Mouse (Mus musculus) B cell, adult 2 months (primary cell): ENCODE measurements around the gene Crisp4.

Experiments used
- DNase-seq, 2 experiments: peaks; one replicate each; pipeline ENCODE4 v3.0.0; 2022

The Crisp4 gene

DNA sequence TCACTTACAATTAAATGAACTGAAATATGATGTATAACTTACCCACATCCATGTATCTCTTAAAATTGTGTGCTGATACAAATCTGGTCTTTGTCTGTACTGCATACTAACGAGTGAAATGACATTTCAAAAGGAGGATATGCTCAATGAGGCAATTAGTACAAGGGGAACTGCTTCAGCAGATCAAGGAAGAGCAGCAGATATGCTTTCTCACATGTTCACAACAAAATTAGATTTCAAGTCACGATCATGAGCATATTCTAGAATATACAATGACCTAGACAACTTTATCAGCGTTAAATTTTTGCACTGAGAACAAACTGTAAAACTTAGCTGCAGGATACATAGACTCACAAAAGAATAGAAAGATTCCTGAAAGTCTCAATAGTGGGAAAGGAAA is at the start of gene Crisp4:
TSS of gene Crisp4 (minus strand) at position 101 of the 400 bp plus-strand sequence.
- no peak for DNase-seq

DNA sequence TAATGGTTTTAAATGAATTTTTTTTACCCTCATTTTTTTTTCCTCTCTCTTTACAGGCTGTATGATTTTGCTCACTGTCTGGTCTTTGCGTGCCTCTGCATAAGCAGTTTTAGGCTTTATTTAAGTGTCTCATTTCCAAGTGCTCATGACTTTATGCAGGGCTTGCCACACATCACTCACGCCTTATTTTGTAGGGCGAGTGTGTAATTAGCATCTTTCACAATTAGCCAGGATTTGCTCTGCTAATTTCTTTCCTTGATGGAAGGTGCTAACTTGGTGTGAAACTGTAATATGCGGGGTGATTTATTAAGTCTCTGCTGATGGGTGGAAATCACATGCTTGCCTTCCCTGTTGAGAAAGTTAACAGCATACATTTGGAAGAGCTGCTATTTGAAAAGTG is 46.0 kb upstream of the Crisp4 start:
- no peak for DNase-seq

DNA sequence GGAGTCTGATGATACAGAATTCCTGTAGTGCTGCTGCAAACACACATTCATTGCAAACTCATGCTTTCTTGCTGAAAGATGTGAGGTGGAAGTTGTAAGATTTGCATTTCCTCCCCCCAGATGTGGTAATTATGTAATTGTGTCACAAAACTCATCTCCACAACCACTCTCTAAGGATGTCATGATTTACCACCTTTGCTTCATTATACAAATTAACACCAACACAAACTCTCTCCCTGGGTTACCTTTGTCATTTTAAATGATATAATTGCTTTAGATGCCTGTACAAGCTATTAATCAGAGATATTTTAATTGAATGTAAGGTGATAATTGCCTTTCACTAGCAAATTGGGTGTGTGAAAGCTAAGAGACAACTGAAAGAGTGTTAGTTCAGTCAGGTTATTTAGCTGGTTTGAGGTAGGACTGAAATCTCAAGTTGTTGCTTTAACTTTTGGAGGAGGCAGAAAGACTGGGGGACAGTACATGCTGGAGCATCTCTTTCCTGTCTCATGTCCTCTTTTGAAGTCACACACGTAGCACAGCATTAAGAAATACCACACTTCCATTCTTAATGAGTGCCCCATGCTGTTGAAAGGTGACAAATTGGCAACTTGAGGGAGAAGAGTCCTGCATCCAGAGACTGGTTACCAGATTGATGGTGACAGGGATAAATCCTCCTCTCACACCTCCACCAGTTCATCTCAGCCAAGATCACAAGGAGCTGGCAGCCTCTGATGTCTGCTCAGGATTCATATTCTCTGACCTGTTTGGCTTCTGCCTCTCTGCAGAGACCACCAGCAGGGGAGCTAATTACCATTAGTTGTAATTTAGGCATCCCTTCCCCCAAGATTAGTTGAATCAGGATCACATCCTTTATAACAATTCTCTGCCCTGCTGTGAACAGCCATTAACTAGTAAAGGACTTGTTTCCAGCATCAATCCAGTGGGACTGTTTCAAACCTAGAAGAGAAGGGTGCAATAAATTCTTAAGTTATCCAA is 45.3 kb upstream of the Crisp4 start:
- no peak for DNase-seq

DNA sequence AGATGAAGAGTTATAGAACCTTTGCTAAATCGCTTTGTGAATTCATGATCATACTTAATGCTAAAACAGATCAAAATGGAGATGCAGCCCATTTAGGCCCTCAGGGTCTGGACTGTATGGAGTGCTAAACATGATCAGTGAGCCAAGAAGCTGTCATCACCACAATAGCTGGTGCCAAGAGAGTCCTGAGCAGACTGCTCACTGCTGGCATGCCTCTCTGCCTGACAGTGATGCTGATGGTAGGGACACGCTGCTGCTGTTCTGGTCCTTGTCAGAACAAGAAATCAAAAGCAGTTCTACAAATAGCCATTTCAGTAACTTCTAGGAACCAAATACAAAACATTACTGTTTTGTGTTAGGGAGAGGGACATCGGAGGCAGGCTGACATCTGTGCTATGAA is 35.5 kb upstream of the Crisp4 start:
- no peak for DNase-seq

DNA sequence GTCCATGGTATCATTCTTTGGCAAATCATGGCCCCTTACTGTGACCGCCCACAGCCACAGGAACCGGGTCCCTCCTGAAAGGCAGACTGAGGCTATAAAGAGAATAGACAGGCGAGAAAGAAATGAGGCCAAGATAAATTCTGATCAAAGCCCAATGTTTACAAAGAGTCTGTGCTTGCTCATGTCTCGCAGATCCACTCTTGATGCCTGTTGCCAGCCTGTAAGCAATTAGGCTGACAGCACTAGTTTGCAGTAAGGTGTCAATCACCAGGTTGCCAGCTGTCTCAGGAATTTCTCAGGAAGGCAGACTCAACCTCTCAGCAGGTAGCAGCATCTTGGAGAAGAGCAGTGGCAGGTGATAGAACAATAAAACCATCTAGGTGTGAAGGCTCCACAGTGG is 24.9 kb upstream of the Crisp4 start:
- DNase-seq: no peak

DNA sequence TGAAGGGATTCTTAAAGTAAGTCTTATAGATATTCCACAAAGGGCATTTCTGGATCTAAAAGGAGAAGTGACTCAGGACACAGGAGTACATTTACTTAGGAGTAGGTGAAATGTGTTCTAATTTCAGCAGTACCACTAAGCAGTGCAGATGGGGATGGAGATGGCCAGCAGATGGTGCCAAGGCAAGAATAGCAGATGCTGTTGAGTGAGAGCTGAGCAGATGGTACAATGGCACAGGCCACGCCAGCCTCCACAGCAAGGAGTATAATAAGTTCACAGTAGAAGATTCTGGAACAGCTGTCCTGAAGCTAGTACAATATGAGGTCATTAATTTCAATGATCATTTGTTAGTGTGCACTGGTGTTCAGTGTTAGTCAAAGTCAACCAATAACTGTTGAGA is 22.6 kb upstream of the Crisp4 start:
- DNase-seq: no peak

DNA sequence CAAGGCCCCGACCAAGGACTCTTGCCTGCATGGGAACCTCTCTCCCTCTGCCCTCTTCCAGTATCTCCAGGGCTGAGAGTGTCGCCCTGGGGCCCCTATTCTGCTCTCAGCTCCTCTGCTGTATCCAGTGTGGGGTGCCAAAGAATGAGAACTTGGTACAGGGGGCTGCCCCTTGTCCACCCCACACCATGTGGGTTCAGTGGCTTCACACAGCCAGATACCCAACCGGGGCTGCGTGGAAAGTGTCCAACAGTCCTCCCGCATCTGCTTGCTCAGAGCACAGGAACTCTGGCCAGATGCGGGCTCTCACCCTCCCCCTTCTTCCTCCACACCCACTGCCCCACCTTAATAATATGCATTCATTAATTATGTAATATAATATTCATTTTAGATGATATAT is 13.4 kb upstream of the Crisp4 start:
- DNase-seq: no peak

DNA sequence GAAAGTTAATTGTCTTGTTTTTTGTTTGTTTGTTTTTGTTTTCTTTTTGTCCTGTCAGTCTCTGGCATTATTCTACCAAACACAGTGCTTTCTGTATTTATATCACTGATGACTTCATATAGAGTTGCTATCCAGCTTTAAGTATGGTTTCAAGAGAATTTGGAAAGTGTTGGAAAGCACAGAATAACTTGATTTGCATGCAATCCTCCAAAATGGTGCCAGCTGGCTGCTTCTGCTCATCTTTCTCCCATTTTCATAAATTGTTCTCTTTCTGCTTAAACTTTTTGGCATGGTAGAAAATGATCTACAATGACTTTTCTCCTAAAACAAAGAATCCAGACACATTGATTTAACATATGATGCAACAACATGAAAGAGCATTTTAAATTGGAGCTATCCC is 2.5 kb upstream of the Crisp4 start:
- DNase-seq: no peak

DNA sequence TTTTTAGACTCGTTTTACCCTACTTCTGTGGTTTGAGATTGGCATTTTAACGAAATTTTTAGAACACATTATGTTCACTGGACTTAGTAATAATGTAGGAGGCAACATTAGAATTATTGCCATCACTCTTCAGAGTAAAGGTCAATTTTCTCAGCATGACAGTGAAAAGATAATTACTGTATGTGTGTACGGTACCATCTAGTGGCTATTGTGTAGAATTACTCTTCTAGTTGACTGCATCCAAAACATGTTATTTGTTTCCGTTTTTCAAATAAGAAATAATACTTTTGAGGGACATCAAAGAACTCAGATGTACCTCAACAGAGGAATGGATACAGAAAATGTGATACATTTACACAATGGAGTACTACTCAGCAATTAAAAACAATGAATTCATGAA is 14.0 kb downstream of the Crisp4 start:
- DNase-seq: no peak

DNA sequence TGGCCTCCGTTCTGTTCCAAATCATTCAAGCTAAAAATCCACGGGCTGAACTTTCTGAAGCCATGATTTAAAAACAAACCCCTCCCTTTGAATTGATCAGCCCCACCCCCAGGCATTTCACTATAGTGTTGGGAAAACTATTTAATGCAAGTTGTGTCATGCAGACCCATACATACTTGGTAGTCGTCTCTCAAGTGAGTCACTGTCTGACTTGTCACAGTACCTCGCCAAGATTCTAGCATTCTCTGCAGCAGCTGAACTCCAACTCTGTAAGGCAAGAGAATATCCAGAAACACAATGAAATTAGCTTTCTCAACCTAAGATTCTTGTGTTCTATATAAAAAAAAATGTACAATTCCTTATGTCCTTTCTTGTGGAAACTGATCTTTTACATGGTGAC is 15.7 kb downstream of the Crisp4 start:
- no peak for DNase-seq

DNA sequence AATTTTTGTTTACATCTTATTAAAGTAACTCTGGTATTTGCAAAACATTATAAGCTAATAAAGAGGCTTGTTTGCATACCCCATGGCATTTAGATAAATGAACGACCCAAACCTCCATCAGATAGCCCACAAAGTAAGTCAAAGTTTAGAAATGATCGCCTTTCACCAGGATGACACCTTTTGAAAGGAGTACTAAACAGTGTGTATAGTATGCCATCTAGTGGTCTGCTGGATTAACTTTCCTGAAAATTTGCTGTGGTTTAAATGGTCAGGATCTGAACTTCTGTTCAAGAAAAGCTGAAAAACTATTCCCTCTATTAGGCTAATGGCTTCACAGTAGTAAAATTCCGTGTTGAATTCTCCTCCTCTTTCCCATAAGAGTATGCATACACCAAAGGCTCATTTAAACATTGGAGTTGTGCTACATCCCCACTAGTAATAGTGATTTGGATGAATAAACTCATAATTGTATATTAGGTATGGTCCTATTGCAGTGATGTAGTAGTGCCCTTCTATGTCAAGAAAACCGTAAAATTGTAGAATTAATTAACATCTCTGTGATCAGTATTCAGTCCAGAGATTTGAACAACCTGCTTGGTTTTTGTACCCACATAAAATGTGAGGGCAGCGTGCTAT is 38.9 kb downstream of the Crisp4 start:
- DNase-seq: no peak

DNA sequence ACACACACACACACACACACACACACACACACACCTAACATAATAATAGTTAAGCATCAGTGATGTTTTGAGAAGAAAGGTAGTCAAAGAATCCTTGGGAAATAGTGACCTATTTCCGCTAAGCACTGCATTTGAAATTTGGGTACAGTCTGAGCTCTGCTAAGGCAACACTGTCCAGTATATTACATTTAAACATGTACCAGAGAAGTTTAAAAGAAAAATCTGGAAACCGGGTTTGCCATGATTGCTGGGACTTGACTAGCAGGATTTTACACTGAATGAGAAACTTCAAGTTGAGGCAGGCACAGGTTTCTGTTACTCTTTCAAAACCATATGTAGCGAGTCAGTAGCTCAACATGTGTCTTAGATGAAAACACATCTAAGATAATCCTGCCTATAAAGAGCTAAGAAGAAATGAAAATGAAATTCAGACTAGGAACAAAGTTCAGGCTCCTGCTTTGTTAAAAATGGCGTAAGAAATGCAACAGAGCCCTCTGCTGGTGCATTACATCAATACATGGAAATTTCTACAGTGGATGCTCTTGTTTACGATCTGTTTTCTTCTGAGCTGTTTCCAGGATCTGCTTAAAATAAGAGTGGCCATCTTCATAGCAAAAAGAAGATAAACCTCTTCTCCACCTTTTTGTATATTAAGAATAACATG is 39.7 kb downstream of the Crisp4 start:
- DNase-seq: no peak

DNA sequence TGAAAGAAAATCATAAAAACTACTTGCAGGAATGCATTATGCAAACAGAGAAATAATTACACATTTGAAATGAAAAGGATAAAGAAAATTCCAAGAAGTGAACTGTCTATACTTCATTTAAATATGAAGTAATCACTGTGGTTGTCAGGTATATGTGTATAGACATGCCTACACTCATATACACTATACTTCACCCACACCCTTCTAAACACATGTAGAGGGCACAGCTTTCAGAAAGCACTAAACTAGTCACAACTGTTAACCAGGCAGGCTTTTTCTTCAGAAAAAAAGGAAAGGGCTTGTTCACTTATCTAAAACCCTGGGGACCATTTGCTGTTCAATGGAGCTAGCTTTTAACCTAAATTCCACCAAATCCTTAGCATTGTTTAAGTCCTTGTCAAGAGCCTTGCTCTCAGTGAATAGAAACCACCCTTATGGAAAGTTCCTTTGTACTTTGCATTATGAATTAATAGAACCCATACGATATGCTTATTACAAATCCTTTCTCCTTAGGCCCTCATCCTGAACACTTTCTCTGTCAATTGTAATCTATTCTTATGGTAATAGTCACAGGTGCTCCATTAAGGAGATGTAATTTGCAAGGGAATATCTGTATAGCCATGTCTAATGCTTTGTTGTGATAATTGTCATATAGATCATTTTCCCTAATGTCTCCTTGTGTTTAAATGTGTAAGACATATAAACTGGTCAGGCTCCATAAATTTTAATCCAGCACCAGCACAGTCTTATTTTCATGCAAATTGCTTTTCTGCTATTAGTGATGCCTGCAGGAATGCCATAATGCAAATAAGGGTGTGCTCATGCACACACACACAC is 40.5 kb downstream of the Crisp4 start:
- no peak for DNase-seq
